Mouse (Mus musculus): ENCODE results near the gene Gabrr2.

Gene Gabrr2

DNA sequence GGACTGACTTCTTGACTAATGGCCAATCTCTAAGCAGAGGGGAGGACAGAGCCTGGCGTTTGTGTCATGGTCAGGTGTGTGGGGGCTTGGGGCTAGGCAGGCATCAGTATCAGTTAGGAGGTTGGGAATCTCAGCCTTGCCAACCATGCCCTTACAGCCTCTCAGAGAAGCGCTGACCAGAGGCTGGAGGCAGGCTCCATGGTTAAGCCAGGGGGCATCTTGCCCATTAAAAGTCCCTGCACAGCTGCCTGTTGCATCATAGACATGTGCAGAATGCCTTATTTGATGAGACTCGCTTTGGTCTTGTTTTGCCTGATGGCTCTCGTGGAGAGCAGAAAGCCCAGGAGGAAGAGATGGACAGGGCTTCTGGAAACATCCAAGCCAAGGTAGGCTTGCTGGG lies at the start of gene Gabrr2:
Gabrr2 (plus strand) TSS at position 19 of the 400 bp plus-strand sequence.
- no peak for DNase-seq (ENCODE audit: low spot score)

DNA sequence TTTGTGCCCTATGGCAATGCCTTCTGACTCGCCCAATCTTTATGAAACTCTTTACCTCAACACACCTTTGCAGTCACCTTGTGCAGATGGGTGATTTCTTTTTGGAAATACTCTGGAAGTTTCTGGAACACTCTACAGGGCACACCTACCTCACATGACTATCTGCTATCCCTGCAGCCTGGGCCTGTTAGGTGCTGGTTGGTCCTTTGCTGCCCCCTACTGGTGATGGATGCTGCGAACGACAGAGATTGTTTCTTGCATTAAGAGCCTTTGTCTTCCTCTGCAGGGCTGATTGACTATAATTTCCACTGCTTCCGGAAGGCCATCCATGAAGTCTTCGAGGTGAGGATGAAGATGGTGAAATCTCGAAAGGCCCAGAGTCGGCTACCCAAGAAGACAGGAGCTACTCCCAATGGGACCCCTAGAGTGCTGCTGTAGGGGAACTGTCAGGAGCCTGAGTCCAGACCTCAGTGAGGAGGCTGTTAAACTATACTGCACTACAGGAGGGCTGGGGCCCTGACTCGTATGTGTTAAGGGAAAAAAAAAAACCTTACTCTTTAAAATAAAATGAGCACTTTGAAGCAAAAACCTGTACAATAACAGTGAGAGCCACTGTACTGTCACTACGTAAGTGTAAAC lies 44.3 kb upstream of the Gabrr2 start:
- peak; percentile 93 for DNase-seq (ENCODE audit: low spot score)

DNA sequence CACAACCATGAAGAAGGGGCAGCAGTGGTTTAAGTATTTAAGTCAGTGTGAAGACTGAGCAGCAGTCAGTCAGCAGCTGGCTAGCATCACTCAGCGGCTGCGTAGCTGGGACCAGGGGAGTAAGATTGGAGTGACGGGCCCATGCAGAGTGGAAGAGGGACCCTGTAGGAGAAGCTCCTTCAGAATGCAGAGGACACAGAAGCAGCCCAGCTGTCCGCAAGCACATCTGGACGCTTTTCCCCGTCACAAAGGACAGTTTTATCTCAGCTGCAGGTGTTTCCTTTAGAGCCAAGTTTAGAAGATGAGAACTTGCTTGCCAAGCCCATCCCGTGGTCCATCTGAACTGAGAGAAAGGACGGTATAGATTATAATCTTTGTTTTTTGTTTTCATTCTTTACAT lies 38.4 kb upstream of the Gabrr2 start:
- DNase-seq (ENCODE audit: low spot score), result no peak

DNA sequence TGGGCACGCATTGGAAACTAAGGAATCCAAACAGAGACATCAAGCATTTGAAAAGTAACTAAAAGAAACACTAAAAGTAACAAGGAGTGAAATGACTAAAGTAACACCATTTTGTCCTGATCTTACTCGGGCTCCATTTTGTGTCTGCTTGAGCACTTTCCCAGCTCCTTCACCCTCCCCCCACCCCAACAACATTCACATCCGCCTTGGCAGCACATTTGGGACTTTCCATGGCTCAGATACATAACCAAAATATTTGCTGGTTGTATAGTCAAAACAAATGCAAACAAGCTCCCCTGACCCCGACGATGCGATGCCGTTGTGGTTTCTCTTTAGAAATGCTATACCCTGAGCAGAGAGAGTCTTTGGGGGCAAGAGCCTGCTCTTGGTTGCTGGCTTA lies 33.7 kb upstream of the Gabrr2 start:
- no peak for DNase-seq (ENCODE audit: low spot score)

DNA sequence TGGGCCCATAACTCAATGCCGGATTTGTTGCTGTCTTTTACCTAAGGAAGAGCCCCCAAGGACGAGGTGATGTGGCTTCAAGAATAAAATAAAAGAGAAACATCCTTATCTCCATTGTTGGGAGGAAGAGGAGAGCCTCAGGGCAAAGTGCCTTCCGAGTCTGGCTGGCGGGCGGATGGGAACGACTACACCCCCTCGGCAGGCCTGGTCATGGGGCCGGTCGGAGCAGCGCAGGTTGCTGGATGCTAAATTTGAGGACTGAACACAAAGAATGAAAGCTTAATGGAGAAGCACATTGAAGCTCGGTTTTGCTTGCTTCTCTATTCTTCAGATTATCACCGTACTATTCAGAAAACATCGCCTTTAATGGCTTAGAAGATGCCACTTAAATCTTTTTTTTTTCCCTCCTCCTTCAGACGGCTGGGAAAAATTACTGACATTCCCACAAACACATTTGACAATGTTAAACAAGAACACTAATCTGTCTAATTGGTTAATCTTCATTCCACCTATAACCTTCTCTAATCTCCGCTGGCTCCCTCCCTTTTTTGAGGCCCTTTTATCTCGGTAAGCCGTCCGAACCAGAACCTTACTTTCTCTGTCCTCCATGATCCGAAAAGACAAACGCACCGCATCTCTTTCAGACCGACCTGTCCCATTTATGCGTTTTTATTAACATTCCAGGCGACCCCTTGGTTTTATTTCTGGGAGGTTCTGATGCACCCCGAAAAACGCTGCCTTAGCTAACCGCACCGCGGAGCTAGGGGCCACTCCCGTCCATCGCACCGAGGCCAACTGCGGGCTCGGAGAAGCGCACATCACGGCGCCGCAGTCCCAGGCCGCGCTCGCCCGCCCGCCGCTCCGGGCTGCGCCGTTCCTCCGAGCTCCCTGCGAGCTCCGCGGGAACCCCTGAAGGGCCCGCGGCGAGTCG lies 32.3 kb upstream of the Gabrr2 start:
- peak; percentile 54 for DNase-seq (ENCODE audit: low spot score)

DNA sequence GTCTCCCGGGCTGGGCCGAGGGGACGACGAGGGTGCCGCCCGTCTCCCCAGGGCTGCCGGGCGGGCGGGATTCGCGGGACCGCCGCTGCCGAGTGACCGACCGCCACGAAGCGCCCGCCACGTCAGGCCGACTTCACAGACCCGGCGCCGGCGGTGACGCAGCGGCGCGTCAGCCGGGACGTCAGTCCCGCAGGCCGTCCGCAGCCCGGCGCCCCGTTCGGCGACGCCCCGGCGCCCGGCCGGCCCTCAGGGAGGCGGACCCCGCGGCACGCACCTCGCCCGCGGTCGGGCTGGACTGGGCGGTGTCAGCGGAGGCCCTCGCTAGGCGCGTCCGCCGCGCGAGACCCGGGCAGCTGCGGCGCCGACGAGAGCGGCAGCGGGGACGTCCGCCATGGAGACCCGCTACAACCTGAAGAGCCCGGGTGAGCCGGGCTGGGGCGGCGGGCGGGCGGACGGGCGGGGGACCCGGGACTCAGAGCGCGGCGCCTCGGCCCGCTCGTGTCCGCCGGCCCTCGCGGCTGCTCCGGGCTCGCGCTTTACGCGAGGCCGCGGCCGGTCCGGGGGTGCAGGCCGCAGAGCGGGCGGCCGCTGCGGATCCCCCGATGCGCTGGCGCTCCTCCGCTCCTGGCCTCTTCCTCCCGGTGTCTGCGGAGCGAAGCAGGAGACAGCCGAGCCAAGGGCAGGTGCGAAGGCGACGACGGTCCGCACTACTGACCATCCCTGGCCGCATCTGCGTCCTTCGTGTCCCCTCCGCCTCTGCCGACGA lies 31.4 kb upstream of the Gabrr2 start, which contains the start of gene Ube2j1:
Ube2j1 (plus strand) TSS at position 222 of the 766 bp plus-strand sequence.
- DNase-seq (ENCODE audit: low spot score), result peak; percentile 90

DNA sequence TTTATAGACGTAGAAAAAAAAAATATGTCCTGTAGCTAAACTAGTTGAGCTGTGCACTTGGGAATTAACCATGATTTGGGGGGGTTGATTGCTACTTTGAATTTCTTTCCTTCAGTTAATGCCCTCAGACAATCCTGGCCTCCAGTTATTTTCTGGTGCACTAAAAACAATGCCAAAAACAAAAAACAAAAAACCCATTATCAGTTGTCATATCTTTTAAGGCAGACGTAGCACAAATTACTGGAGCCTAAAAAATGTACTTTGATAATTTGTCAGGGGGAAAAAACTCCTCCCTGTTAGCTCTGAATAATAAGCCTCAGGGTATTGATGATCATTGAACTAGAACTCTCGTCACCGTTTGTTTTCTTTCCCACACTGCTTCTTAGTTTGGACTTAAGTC lies 30.8 kb upstream of the Gabrr2 start:
- DNase-seq (ENCODE audit: low spot score), result no peak

DNA sequence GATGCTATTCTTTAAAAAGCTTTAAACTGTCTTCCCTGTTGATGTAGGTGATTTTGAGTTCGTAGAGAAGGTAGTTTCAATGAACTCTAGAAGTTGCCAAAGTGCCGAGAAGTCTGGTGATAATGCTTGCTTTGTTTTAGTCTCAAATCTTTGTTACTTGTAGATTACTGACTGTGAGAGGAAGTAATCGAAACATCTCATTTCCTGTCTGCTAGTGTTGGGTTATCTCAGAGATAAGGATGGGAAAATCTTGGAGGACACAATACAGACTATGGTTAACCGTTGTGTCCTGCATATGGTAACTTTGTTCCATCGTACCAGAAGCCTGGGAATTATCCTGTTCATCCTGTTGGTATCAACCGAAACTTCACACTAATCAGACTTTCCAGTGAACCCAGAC lies 29.3 kb upstream of the Gabrr2 start:
- no peak for DNase-seq (ENCODE audit: low spot score)

DNA sequence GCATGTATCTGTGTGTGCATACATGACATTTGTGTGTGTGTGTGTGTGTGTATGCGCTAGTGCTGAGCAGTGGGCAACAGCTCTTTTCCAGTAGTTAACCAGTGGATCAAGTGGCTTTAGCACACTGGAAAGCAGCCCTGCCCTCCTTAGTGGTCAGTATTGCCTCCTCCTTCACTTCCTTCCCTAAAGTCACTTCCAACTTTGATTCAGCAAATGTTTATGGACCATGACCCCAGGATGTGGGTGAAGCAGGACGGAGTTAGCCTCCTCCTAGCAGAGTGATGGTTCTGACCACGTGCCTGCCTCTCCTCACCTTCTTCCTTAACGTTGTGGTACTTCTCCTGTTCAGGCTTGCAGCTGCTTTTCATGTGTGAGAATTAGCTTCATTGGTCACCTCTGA lies 23.0 kb upstream of the Gabrr2 start:
- no peak for DNase-seq (ENCODE audit: low spot score)

DNA sequence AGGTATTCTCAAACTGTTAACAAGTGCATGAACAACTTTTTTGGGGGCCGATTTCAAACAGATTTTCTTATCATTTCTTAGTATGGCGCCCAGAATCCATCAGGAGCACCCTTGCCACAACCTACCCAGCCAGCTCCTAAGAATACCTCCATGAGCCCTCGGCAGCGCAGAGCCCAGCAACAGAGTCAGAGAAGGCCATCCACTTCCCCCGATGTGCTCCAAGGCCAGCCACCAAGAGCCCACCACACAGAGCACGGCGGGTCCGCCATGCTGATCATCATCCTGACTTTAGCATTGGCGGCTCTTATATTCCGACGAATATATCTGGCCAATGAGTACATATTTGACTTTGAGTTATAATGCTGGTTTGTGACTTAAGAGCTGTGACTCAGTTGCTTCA lies 13.2 kb upstream of the Gabrr2 start:
- no peak for DNase-seq (ENCODE audit: low spot score)

DNA sequence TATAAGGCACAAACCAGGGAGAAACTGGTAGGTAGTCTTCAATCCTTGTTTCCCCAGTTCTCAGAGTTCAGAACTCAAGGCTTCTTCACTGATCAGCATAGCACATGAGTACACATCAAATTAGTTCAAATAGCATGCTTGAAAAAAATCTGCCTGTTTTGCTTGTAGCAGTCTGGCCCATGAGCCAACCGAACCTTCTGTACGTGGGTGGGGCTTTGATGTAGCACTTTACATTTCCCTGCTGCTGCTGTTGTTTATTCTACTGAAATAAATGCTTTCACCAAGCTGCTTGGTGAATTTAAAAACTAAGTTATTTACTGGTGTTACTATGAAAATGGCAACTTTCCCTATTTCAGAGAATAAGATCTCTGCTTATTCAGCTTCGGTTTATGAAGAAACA lies 10.7 kb upstream of the Gabrr2 start:
- no peak for DNase-seq (ENCODE audit: low spot score)

DNA sequence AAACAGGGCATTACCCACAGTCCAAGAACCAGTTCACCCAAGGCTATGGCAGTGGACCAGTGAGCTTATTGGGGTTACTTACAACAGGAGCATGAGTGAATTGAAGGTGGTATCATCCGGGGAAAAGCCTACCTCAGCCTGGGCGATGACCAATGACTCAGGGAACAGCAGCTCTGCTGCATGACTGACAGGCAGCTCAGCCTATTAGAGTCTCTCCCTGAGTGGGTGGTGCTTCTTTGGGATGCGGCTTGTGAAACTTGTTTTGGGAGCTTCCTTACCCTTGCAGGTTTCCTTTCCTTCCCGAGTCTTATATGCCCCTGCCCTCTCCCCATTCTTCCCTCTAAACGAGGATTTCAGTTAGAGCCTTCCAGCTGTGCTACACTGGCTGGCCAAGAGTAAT lies 10.1 kb upstream of the Gabrr2 start:
- no peak for DNase-seq (ENCODE audit: low spot score)

DNA sequence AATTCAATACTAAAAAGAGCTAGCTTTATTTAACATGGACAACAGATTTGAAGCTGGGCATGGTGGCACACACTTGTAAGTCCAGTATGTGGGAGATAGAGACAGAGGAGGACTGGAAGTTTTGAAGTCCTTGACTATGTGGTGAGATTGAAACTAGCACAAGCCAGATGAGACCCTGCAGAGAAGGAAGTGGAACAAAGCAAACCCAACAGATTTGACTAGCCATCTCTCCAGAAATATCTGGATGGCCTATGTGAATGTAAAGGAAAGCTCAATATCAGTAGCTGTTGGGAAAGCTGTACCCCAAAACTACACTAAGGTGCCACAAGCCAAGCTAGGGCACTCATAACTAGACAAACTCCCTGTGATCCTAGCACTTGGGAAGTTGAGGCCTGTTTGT lies 8.4 kb upstream of the Gabrr2 start:
- DNase-seq (ENCODE audit: low spot score), result no peak

DNA sequence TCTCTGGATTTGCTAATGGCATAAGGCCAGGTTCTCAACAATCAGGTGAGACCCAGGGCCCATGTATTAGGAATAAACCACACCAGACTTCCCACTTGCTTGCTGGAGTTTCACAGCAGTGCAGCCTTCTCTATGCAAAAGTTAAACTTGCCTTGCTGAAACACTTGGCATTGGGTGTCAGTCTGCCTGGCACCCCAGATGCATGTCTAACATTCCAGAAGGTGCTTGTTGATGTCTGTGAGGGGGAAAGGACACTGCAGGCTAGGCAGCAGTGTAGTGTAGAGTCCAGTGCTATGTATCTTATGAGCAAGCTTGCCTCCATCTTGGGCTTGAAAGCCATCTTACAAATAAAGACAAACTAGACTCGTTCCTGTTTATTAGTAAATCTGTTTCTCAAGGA lies 6.5 kb upstream of the Gabrr2 start:
- no peak for DNase-seq (ENCODE audit: low spot score)

DNA sequence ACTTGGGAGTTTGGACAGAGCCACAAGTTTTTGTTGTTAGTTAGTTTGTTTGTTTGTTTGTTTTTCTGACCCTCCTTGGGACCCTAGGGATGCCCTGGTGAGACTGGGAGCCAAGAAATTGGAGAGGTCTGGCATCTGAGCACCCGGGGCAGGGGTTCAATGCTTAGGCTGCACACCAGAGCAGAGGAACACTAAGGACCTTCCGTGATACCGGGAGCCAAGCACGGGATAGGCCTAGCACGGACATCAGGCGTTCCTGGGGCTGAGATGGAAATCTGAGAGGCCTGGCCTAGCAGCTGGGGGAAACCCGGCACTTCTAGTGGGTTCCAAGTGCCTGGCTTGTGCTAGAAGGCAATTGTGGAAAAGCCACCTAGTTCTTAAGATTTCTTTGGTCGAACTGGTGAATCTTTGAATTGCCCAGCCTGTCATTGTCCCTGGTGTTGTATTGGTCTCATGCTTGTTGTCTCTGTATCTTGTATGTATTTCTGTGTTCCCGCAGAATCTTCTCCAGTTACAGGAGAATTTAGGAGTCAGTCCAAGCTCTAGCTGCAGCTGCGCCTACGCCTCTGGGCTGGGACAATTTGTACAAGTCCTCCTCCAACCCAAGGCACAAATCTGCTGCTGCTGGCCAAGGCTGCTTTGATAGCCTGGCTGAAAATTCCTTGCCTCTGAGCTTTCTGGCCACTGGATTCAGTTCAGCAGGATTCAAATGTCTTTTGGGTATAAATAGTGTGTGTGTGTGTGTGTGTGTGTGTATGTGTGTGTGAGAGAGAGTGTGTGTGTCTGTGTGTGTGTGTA lies 4.7 kb upstream of the Gabrr2 start:
- no peak for DNase-seq (ENCODE audit: low spot score)

DNA sequence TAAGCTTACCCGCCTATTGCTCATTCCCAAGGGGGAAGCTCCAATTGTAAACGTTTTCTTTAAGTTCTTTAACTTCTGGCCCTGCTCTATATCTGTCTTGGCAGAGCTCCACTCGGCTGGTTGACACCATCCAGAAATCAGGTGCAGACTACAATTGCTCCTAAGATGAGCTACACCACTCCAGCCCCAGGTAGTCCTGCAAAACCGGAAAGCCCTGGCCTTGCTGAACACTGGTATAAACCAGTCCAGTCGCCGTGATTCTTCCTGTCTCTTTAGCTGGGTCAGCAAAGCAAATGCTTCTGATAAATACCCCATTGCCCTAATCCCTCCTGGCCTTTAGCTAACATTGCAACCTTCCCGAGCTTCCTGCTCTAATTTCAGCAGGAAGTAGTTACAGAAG lies 1.6 kb upstream of the Gabrr2 start:
- no peak for DNase-seq (ENCODE audit: low spot score)

DNA sequence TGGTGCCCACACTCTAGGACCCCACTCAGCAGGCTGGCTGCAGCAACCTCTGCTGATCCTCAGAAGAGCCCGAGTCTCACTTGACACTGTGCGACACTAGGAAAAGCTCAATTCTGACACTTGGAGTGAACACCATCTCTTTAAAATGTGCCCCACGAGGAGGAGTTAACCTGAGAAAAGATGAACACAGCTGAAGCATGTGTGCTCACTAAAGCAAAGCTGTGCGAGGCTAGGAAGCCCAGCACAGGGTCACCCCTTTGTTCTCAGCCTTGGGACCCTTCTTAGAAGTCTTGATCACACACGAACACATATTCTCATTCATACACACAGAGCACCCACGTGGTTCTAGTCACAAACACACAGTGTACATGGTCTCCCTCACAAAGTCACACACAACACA lies 2.2 kb downstream of the Gabrr2 start:
- no peak for DNase-seq (ENCODE audit: low spot score)

DNA sequence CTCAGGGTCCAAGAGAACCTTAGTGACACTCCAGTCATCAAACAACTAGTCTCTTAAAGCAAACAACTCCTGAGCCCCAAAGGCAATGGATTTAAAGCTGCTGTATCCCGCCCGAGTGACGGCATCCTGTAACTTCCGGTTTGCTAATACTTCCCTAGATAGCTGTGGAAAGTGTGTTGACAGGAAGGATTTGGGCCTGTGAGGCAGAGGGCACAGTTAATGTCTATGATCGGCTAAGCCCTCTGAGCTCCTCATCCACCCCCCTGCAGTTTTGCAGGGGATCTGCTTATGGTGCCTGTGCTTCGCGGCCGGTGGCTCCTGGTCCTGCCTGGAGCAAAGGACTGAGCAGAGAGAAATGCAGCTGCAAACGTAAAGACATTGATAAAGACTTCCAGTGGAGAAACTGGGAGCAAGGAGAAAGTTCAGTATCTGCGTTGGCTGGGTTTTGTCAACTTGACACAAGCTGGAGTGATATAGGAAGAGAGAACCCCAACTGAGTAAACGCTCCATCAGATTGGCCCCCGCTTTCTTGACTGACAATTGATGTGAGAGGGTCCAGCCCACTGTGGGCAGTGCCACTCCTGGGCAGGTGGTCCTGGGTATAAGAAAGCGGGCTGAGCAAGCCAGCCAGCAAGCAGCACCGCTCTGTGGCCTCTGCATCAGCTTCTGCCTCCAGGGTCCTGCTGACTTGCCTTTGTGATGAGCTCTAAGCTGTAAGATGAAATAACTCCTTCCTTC lies 3.6 kb downstream of the Gabrr2 start:
- DNase-seq (ENCODE audit: low spot score), result no peak

DNA sequence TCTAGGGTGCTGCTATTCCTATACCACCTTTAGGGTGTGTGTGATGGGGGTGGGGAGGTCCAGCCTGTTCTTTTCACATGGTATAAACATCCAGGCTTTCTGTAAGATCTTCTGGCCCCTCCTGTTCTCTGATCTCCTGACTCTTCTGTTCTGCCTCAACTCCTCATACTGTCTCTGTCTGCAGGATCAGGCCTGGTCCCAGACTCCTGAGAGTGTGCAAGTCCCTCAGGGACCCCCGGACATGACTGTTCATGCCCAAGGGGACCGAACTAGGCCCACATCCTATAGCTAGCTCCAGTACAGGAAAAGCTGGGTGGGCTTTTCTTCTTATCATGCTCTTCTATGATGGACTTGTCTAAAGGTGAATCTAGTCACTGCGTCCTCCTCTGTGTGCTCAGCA lies 4.5 kb downstream of the Gabrr2 start:
- no peak for DNase-seq (ENCODE audit: low spot score)

DNA sequence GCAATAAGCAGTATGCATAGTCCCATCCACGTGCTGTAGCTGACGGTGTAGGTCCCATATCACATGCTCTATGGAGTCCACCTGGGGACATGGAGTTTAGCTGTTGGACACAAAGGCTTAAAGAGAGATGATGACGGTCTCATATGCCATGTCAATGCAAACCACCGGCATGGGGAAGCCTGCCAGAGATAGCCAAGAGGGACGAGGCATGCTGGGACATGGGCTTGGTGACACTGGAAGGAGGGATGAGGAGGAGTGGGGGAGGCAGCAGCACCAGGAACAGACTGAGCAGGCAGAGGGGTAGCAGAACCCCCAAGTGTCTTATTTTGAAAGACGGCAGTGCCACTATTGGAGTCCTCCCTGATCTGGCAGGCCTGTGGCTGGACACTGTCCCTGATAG lies 5.0 kb downstream of the Gabrr2 start:
- no peak for DNase-seq (ENCODE audit: low spot score)

DNA sequence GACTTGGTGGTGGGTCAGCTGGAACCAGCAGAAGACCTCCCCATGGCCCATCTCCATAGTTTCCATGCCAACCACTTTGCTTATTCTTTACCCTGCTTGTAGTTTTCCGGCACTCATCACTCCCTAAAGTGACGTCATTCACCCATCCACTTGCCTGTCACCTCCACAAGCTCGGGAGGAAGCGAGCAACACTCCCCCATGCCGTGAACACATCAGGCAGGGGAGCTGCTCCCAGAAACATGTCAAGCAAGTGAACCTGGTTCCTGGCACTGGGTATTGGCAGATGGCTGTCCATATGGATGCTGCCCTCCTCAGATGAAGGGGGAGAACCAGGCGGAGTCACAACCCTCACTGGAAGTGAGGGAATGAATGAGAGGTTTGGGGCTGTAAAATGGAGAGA lies 6.1 kb downstream of the Gabrr2 start:
- DNase-seq (ENCODE audit: low spot score), result no peak
